ENCODE assay signal across 20 mouse cellular contexts in the genomic region with DNA sequence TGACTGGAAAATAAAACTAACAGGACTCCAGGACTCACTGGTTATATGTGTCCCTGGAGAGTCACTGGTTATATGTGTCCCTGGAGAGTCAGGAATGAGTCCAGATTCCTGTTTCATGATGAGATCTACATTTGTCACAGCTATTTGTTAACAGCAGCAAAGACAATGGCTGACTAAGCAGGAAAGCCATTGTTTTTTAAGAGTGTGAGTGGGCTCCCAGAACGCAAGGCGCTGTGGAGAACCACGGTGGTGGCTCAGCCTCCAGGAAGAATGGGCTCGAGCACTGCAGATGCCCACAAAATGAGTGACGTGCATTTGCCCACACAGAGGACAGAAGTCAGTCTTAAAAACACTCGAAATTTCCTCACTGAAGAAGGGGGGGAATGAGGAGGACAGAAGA. TPM values are rescaled to one million over a fixed set of nuclear protein-coding genes. Genes with fewer than 3 reads are reported as not detected.
DNase-seq lines count a peak whose midpoint lies in the region; ATAC-seq lines count a peak whose summit lies in the region.
"Had no signal": no experiment of that assay in that cellular context is flagged by ENCODE, and none has a peak within 500 bp of the region (broad histone marks: within the 10 kb centered on the region; RNA-seq: fewer than 3 reads in every experiment).

No protein-coding gene starts in this region.

- H3K36me3 ChIP-seq in kidney, embryonic 14.5 days (ENCODE audit: control insufficient read depth, insufficient read depth, low read length), result no peaks in the 10 kb centered on the region
- H3K36me3 ChIP-seq: forebrain, embryonic 12.5 days; G1E; heart, embryonic 13.5 days; hindbrain, embryonic 10.5 days; limb, embryonic 12.5 days; liver, embryonic 13.5 days had no signal

- H3K4me1 ChIP-seq in kidney, embryonic 14.5 days (ENCODE audit: control insufficient read depth, insufficient read depth, low read length), result no peaks in the 10 kb centered on the region
- H3K4me1 ChIP-seq: forebrain, embryonic 12.5 days; heart, embryonic 13.5 days; hindbrain, embryonic 10.5 days; limb, embryonic 12.5 days; liver, embryonic 13.5 days had no signal

- WGBS in kidney, embryonic 14.5 days, result 66% methylated on average over 6 of the region's 6 CpGs

- no peaks in the 10 kb centered on the region for H3K27me3 ChIP-seq in kidney, embryonic 14.5 days (ENCODE audit: control insufficient read depth, insufficient read depth, low read length)
- H3K27me3 ChIP-seq: forebrain, embryonic 12.5 days; liver, embryonic 13.5 days had no signal

- peak; percentile 5 to 22 for DNase-seq in heart, adult 18-20 months
- no peak for DNase-seq in heart, adult 8-10 months (ENCODE audit: low spot score)
- peak; percentile 18 for DNase-seq in kidney, postnatal 14 days
- DNase-seq in 3T3-L1 (ENCODE audit: low read depth, low spot score), result peak; percentile 36
- DNase-seq in Muller cell, postnatal 12 days (ENCODE audit: inconsistent ontology term), result peak; percentile 13
- no peak for DNase-seq in left cerebral cortex, postnatal 4 days
- DNase-seq: cerebellum, adult 9-10 months; gastrocnemius, postnatal 14 days; liver, embryonic 13.5 days; thymus, postnatal 36 days had no signal

- H3K9ac ChIP-seq in kidney, embryonic 14.5 days (ENCODE audit: low read depth, low read length), result no peak overlapping the region
- H3K9ac ChIP-seq: forebrain, embryonic 12.5 days; heart, embryonic 13.5 days; limb, embryonic 12.5 days; liver, embryonic 13.5 days had no signal

- H3K4me2 ChIP-seq in kidney, embryonic 14.5 days (replicated peaks; ENCODE audit: low read depth, low read length), result no peak overlapping the region
- H3K4me2 ChIP-seq: forebrain, embryonic 12.5 days; heart, embryonic 13.5 days; limb, embryonic 12.5 days; liver, embryonic 13.5 days had no signal

- intact Hi-C loops in left cerebral cortex, postnatal 4 days (cut with DNase I), result no loop called here

- H3K4me3 ChIP-seq in kidney, embryonic 14.5 days (ENCODE audit: low read length), result no peak overlapping the region
- H3K4me3 ChIP-seq: forebrain, embryonic 12.5 days; heart, embryonic 13.5 days; hindbrain, embryonic 10.5 days; limb, embryonic 12.5 days; liver, embryonic 13.5 days had no signal

- no peak for ATAC-seq in kidney, embryonic 14.5 days (ENCODE audit: low FRiP score, low TSS enrichment)
- ATAC-seq: CD4-positive, CD25-positive, alpha-beta regulatory T cell, adult 4 months; hindbrain, postnatal 0 days; intestine, postnatal 0 days; midbrain, embryonic 16.5 days had no signal

- H3K27ac ChIP-seq in kidney, embryonic 14.5 days (ENCODE audit: low read depth, low read length), result no peak overlapping the region
- H3K27ac ChIP-seq: forebrain, embryonic 12.5 days; heart, embryonic 13.5 days; hindbrain, embryonic 10.5 days; hindbrain, postnatal 0 days; limb, embryonic 12.5 days; liver, embryonic 13.5 days had no signal

- no peaks in the 10 kb centered on the region for H3K9me3 ChIP-seq in kidney, embryonic 14.5 days (ENCODE audit: control insufficient read depth, low read length)
- H3K9me3 ChIP-seq: forebrain, embryonic 12.5 days; G1E; heart, embryonic 13.5 days; hindbrain, embryonic 10.5 days; limb, embryonic 12.5 days; liver, embryonic 13.5 days had no signal

RNA-seq across cellular contexts. Expression of a gene that starts 19.5 kb away (rescaled TPM):
- total RNA-seq in heart, adult 18-20 months (2021), result 10 to 100 TPM; 42.5 to 56.8 TPM
- total RNA-seq in heart, adult 8-10 months (2022), result 10 to 100 TPM; 53.6 to 66.9 (median 60.0) TPM
- polyA plus RNA-seq in kidney, embryonic 14.5 days (2014; fragmentation: Nextera tagmentation; extraction: Ambion mirVana), result 171 and 225 TPM in 2 replicates
- total RNA-seq in left cerebral cortex, postnatal 4 days (2021), result 100 to 1,000 TPM; 211 to 228 TPM

Comparison
In these comparisons a context has a peak if more than half of its experiments do, and no peak if none do; other contexts are left out.
1. DNase-seq: peak in heart, adult 18-20 months (2 of 2), kidney, postnatal 14 days (single experiment), 3T3-L1 (single experiment) and Muller cell, postnatal 12 days (single experiment); none in heart, adult 8-10 months (single experiment) and left cerebral cortex, postnatal 4 days (single experiment).